Mouse (Mus musculus) ES-E14 (cell line): ENCODE results near the gene Slc25a15. TPM values are rescaled to one million over a fixed set of nuclear protein-coding genes. Genes with fewer than 3 reads are reported as not detected.
A peak's percentile ranks its signal among the peaks of the same experiment; 100 is the strongest.

Experiments used
- DNase-seq: peaks from one replicate; pipeline ENCODE4 v3.0.0-alpha.2; 2013; ENCODE audit warnings: low read depth, low spot score
- H3K27ac ChIP-seq: 2 replicates; pipeline ENCODE4 v1.5.1; 2012; ENCODE audit warnings: low read depth, mild to moderate bottlenecking, low read length, moderate library complexity, mixed read lengths; ENCODE audit not compliant: poor library complexity, insufficient read depth, severe bottlenecking
- H3K36me3 ChIP-seq: 2 replicates; pipeline ENCODE4 v1.6.1; 2012; ENCODE audit warnings: mild to moderate bottlenecking, low read length, moderate library complexity, mixed read lengths; ENCODE audit not compliant: control insufficient read depth, poor library complexity, insufficient read depth, severe bottlenecking
- H3K4me1 ChIP-seq, 2 experiments: fragments of 150-350 bp in 1 of 2; sonication (generic) in 1 of 2; 2 replicates each; pipeline ENCODE4 v1.6.1; 2012; ENCODE audit warnings: low read length in 2 of 2, mild to moderate bottlenecking in 1 of 2, mixed read lengths in 1 of 2; ENCODE audit not compliant: control insufficient read depth in 2 of 2, insufficient read depth in 2 of 2, poor library complexity in 1 of 2
- H3K4me3 ChIP-seq, 2 experiments: fragments of 150-350 bp in 1 of 2; sonication (generic) in 1 of 2; 2 replicates each; pipeline ENCODE4 v1.5.1; 2012; ENCODE audit warnings: low read length in 2 of 2, low read depth in 1 of 2, mild to moderate bottlenecking in 1 of 2, mixed read lengths in 1 of 2; ENCODE audit not compliant: insufficient read depth in 1 of 2, poor library complexity in 1 of 2, severe bottlenecking in 1 of 2
- H3K9ac ChIP-seq: 2 replicates; pipeline ENCODE4 v1.6.1; 2012; ENCODE audit warnings: low read depth, mild to moderate bottlenecking, low read length, mixed read lengths; ENCODE audit not compliant: poor library complexity, insufficient read depth, severe bottlenecking
- H3K9me3 ChIP-seq: fragments of 150-350 bp; sonication (generic); 2 replicates; pipeline ENCODE4 v1.6.1; 2012; ENCODE audit warnings: low read depth, mild to moderate bottlenecking, low read length; ENCODE audit not compliant: control insufficient read depth, insufficient read depth
- CHD2 ChIP-seq: IDR thresholded peaks from 2 replicates; pipeline ENCODE4 v1.6.1; 2014; ENCODE audit warnings: mild to moderate bottlenecking, low read depth, low read length, inconsistent platforms
- HCFC1 ChIP-seq: IDR thresholded peaks from 2 replicates; pipeline ENCODE4 v1.6.1; 2012; ENCODE audit warnings: low read length, inconsistent platforms, borderline replicate concordance; ENCODE audit not compliant: insufficient read depth
- MAFK ChIP-seq: IDR thresholded peaks from 2 replicates; pipeline ENCODE4 v1.6.1; 2014; ENCODE audit warnings: mild to moderate bottlenecking, low read depth, low read length, inconsistent platforms; ENCODE audit not compliant: insufficient read depth
- ZC3H11A ChIP-seq: IDR thresholded peaks from 2 replicates; pipeline ENCODE4 v1.6.1; 2012; ENCODE audit warnings: low read depth, mild to moderate bottlenecking, inconsistent platforms, low read length, borderline replicate concordance
- ZNF384 ChIP-seq: IDR thresholded peaks from 2 replicates; pipeline ENCODE4 v1.6.1; 2012; ENCODE audit warnings: low read depth, low read length, inconsistent platforms
- in situ Hi-C, 2 experiments: fragments of 600-800 bp; cut with MboI; formaldehyde crosslinking; loops; one replicate each; pipeline ENCODE4 v1.15.1; 2025; ENCODE audit warnings: low sequenced_read_pairs in 2 of 2, inconsistent platforms in 1 of 2; ENCODE audit not compliant: unreplicated experiment in 2 of 2
- total RNA-seq: library from RNA; depleted of rRNA; stranded (reverse); fragments of 300-350 nt; gene quantifications from 2 replicates; pipeline ENCODE4 v1.2.3, GENCODE M21; 2012

Gene Slc25a15
- total RNA-seq, 1 experiment: 22.1 TPM

DNA sequence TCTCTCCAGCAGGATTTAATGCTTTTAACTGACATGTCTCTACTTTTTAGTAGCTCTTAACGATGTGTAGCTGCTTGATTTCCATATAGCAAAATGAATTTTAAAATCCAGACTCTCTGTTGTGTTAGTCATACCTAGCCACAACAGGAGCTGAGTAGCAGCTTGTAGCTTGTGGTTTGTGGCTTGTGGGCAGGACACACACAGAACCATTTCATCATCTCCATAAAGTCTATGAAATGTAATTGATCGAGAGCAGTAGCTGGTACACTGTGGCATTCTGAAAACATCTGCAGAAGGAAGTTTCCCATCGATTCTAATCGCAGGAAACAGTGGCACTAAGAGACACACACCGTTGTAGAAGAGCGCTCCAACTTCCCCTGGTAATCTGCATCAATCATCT lies 7.3 kb upstream of the Slc25a15 start:
- no peak for TF ChIP-seq HCFC1
- no peak for TF ChIP-seq MAFK
- no peak for TF ChIP-seq ZNF384
- TF ChIP-seq CHD2: no peak
- TF ChIP-seq ZC3H11A: no peak
- H3K27ac ChIP-seq: no peak overlapping the region
- H3K4me3 ChIP-seq: no peak overlapping the region
- in situ Hi-C loops: no loop called here
- H3K9me3 ChIP-seq: no peaks in the 10 kb centered on the region
- no peaks in the 10 kb centered on the region for H3K4me1 ChIP-seq
- no peaks in the 10 kb centered on the region for H3K36me3 ChIP-seq
- H3K9ac ChIP-seq: no peak overlapping the region
- no peak for DNase-seq

DNA sequence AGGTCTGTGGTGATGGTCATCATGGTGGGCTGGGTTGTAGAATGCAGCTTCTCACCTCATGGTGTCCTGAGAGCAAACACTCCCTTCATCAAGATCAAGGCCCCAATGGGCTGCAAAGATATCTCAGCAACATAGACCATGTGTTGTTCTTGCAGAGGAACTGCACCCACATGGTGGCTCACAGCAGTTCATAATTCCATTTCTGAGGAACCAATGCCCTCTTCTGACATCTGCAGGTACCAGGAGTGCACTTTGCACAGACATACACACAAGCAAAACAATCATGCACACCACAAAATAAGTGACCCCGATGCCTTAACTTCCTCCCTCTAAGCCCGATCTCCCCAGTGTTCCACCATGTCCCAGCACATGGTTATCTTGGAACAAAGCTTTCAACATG lies 4.8 kb upstream of the Slc25a15 start:
- Histone ChIP-seq H3K9ac (no peak overlapping the region), H3K36me3 (no peaks in the 10 kb centered on the region), H3K4me3 (no peak overlapping the region), H3K27ac (no peak overlapping the region), H3K9me3 (no peaks in the 10 kb centered on the region), H3K4me1 (no peaks in the 10 kb centered on the region)
- in situ Hi-C loops: no loop called here
- no peak for DNase-seq
- TF ChIP-seq ZNF384 (no peak), MAFK (no peak), ZC3H11A (no peak), HCFC1 (no peak)

DNA sequence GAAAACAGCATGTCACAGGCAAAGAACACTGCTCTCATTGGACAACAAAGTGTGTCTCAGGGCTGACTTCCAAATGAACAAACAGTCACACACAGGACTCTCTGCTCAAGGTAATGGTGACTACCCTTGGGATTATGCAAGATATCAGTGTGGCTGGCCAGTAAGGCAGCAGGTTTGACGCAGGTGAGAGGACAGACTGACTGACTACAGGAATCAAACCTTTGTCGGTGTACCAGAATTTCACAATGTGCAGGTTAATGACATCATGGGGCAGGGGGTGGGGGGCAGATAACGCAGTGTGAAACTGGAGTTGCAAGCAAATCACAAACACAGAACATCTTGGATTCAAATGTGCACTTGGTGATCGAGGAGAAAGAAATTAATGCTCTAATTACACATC lies 2.2 kb upstream of the Slc25a15 start:
- TF ChIP-seq HCFC1 (no peak), ZNF384 (no peak), MAFK (no peak), CHD2 (no peak), ZC3H11A (no peak)
- Histone ChIP-seq H3K4me3 (no peak overlapping the region), H3K9ac (no peak overlapping the region), H3K27ac (no peak overlapping the region), H3K4me1 (peaks cover 0 to 3% of the 10 kb centered on the region in 2 experiments; a peak in 1 of 4 replicates), H3K9me3 (no peaks in the 10 kb centered on the region), H3K36me3 (no peaks in the 10 kb centered on the region)
- DNase-seq: no peak
- in situ Hi-C loops: no loop called here

DNA sequence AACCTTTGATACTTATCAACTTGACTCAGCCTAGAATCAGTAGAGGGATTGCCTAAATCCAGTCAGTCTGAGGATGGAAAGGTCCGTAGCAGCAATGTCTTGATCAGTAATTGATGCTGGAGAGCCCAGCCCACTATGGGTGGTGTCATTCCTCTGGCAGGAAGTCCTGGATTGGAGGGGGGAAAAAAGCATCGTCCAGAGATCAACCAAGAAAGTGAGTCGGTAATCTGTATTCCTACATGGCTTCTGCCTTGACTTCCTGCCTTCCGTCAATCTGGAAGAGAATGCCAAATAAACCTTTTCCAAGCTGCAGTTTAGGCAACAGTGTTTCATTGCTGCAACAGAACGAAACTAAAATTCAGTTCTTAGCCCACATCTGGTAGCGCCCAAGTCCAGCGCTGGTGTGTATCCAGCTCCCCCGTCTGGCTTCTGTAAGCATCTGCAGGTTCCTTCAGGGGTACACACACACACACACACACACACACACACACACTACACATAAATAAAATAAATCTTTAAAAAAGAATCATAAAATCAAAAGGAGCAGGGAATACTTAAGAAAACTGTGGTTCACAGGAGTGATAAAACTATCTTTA lies 986 bp upstream of the Slc25a15 start:
- no peak for DNase-seq
- peak overlapping the region; percentile 98; a peak in 2 of 4 replicates for H3K4me3 ChIP-seq
- in situ Hi-C loops: no loop called here
- no peak overlapping the region for H3K27ac ChIP-seq
- H3K36me3 ChIP-seq: peaks cover 1% of the 10 kb centered on the region; the same call in 1 of the 2 replicates
- H3K9me3 ChIP-seq: no peaks in the 10 kb centered on the region
- H3K9ac ChIP-seq: no peak overlapping the region
- no peak for TF ChIP-seq HCFC1
- H3K4me1 ChIP-seq: peaks cover 0 to 3% of the 10 kb centered on the region in 2 experiments; a peak in 1 of 4 replicates

DNA sequence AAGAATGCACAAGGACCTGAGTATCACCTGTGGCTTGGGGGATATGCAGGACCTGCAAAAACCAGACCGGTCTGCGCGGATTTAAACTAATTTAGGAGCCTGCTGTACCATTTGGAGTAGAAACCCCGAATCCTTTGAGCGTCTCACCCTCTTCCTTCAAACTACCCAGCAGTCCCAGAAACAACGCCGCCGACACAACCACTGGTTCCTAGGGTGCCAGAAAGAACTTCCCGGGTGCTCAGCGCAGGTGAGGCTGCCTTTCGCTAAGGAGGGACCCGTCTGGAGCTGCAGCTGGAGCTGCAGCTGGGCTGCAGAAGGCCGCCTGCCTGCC lies 621 bp downstream of the Slc25a15 start:
- Histone ChIP-seq H3K36me3 (peaks cover 7% of the 10 kb centered on the region; the same call in 1 of the 2 replicates), H3K9me3 (no peaks in the 10 kb centered on the region), H3K27ac (no peak overlapping the region), H3K4me1 (peaks cover 0 to 3% of the 10 kb centered on the region in 2 experiments; a peak in 1 of 4 replicates), H3K9ac (peak overlapping the region; percentile 93), H3K4me3 (peak overlapping the region; percentile 98)
- in situ Hi-C loops: no loop called here
- DNase-seq: no peak
- TF ChIP-seq CHD2 (no peak), ZNF384 (no peak), HCFC1 (no peak), MAFK (no peak), ZC3H11A (no peak)
